Mouse (Mus musculus): Measurements from ENCODE around the gene Mr1.

GRCm38 (mm10) chr1:155107843-155108242 lies 38.8 kb downstream of the Mr1 start:
- TF ChIP-seq CHD2 (IDR thresholded peaks at IDR 0.05; ENCODE audit: low read depth, low read length) = no peak
- TF ChIP-seq MAFK (IDR thresholded peaks at IDR 0.05; ENCODE audit: insufficient read depth, low read depth, low read length) = no peak
- no peak for TF ChIP-seq ZNF384 (IDR thresholded peaks at IDR 0.05; ENCODE audit: low read depth, low read length)
